Mouse (Mus musculus) heart, postnatal 10 days (tissue): ENCODE measurements around the gene Txk. TPM values are rescaled to one million over a fixed set of nuclear protein-coding genes. Genes with fewer than 3 reads are reported as not detected.

Source experiments
- DNase-seq, 2 experiments: peaks; one replicate each; pipeline ENCODE4 v3.0.0; 2021
- intact Hi-C: fragments of 180-260 bp; cut with DNase I; formaldehyde crosslinking; loops from one replicate; pipeline ENCODE4 v1.15.1; 2025
- total RNA-seq, 2 experiments: library from RNA; stranded (reverse); gene quantifications; 2 replicates each; pipeline ENCODE4 v1.2.3; 2021

Gene Txk
- total RNA-seq, 2 experiments from 2014 or later: 0.22 to 0.34 TPM

- no peak for DNase-seq
- intact Hi-C loops: no loop called here
Observed at GRCm38 (mm10) chr5:72698343-72698742, 54.2 kb downstream of the Txk start.

GRCm38 (mm10) chr5:72696491-72696890 is 56.1 kb downstream of the Txk start:
- intact Hi-C loops: no loop called here
- no peak for DNase-seq

- intact Hi-C loops: no loop called here
- no peak for DNase-seq
Observed at GRCm38 (mm10) chr5:72694684-72695083, 57.9 kb downstream of the Txk start.

- no peak for DNase-seq
- intact Hi-C loops: no loop called here
Observed at GRCm38 (mm10) chr5:72690516-72690915, 62.1 kb downstream of the Txk start.

- intact Hi-C loops: no loop called here
- DNase-seq: no peak
Observed at GRCm38 (mm10) chr5:72689556-72689955, 63.0 kb downstream of the Txk start.

- intact Hi-C loops: no loop called here
- no peak for DNase-seq
Observed at GRCm38 (mm10) chr5:72681451-72681850, 71.1 kb downstream of the Txk start.

- DNase-seq: no peak
- intact Hi-C loops: no loop called here
Observed at GRCm38 (mm10) chr5:72674994-72675542, 77.5 kb downstream of the Txk start.

- no peak for DNase-seq
- intact Hi-C loops: no loop called here
Observed at GRCm38 (mm10) chr5:72671017-72671699, 81.4 kb downstream of the Txk start.

- intact Hi-C loops: loop anchor here (5.0 kb wide), 1 partner anchor 89 kb away; no protein-coding TSS in a partner anchor
- DNase-seq: no peak
Observed at GRCm38 (mm10) chr5:72668351-72668750, 84.2 kb downstream of the Txk start.

- DNase-seq: no peak
- intact Hi-C loops: loop anchor here (5.0 kb wide), 1 partner anchor 91 kb away; no protein-coding TSS in a partner anchor
Observed at GRCm38 (mm10) chr5:72666428-72666827, 86.1 kb downstream of the Txk start.

GRCm38 (mm10) chr5:72665281-72665680 is 87.3 kb downstream of the Txk start:
- DNase-seq: peak; percentile 50 to 70
- intact Hi-C loops: loop anchor here (2.0 to 5.0 kb wide), 2 partner anchors 46 to 92 kb away; no protein-coding TSS in a partner anchor

GRCm38 (mm10) chr5:72664854-72665253 is 87.7 kb downstream of the Txk start:
- no peak for DNase-seq
- intact Hi-C loops: loop anchor here (2.0 to 5.0 kb wide), 2 partner anchors 46 to 92 kb away; no protein-coding TSS in a partner anchor

- intact Hi-C loops: loop anchor here (2.0 kb wide), 1 partner anchor 47 kb away; no protein-coding TSS in a partner anchor
- no peak for DNase-seq
Observed at GRCm38 (mm10) chr5:72664126-72664525, 88.5 kb downstream of the Txk start.

GRCm38 (mm10) chr5:72661051-72661781 is 91.4 kb downstream of the Txk start:
- intact Hi-C loops: no loop called here
- DNase-seq: no peak

- DNase-seq: no peak
- intact Hi-C loops: no loop called here
Observed at GRCm38 (mm10) chr5:72658375-72658774, 94.2 kb downstream of the Txk start.

GRCm38 (mm10) chr5:72656270-72656791 is 96.2 kb downstream of the Txk start:
- DNase-seq: no peak
- intact Hi-C loops: no loop called here

- intact Hi-C loops: no loop called here
- DNase-seq: no peak
Observed at GRCm38 (mm10) chr5:72653068-72653674, 99.4 kb downstream of the Txk start.

- intact Hi-C loops: no loop called here
- DNase-seq: no peak
Observed at GRCm38 (mm10) chr5:72648987-72649735, 103.4 kb downstream of the Txk start.

- intact Hi-C loops: no loop called here
Observed at GRCm38 (mm10) chr5:72647958-72648595, 104.5 kb downstream of the Txk start.

More at GRCm38 (mm10) chr5:72647958-72648595, 104.5 kb downstream of the Txk start:
- no peak for DNase-seq
